Mouse (Mus musculus): ENCODE data around the gene Maml3.

DNA sequence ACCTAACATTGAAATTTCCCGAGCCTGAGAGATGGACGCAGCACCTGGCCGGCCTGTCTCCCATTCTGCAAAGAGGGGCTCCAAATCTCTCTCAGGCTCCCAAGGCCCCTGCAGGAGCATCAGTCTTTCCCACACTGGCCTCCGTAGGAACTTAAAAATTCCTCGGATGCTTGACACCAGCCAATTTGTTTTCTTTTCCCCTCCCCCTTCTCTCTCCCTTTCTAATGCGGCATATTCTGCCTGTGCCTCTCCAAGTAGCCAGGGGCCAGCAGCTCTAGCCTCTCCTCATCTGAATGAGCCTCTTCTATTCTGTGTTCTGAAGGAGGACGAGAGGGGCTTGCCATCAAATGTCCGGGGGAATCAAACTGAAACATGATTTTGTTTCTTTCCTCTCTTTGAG, 391.6 kb downstream of the Maml3 start:
- TF ChIP-seq JUND (conservative IDR thresholded peaks at IDR 0.05; ENCODE audit: low read depth, low read length) (no peak), SIN3A (IDR thresholded peaks at IDR 0.05; ENCODE audit: low read length) (no peak), USF1 (IDR thresholded peaks at IDR 0.05; ENCODE audit: low read depth, low read length) (no peak), POLR2A (IDR thresholded peaks at IDR 0.05; ENCODE audit: low read depth, low read length) (no peak), SMC3 (IDR thresholded peaks at IDR 0.05; ENCODE audit: low read depth, low read length) (no peak), CTCF (conservative IDR thresholded peaks at IDR 0.05 in 1 of 2, IDR thresholded peaks at IDR 0.05 in 1 of 2; ENCODE audit: low read depth in 2 of 2, low read length in 2 of 2) (no peak), CHD1 (IDR thresholded peaks at IDR 0.05; ENCODE audit: low read depth, low read length) (no peak), EP300 (IDR thresholded peaks at IDR 0.05; ENCODE audit: low read length) (no peak), HCFC1 (IDR thresholded peaks at IDR 0.05; ENCODE audit: low read depth, low read length) (no peak), MAFK (IDR thresholded peaks at IDR 0.05; ENCODE audit: insufficient replicate concordance, low read length) (no peak), MYC (IDR thresholded peaks at IDR 0.05; ENCODE audit: low read depth, low read length) (no peak), MEF2A (IDR thresholded peaks at IDR 0.05; ENCODE audit: borderline replicate concordance, low read depth, low read length) (no peak), ZNF384 (IDR thresholded peaks at IDR 0.05; ENCODE audit: low read depth, low read length) (no peak), BHLHE40 (IDR thresholded peaks at IDR 0.05; ENCODE audit: low read depth, low read length) (no peak)

Data from CH12.LX (cell line).